Mouse (Mus musculus) right cerebral cortex, postnatal 14 days (tissue): Measurements from ENCODE around the gene Gm17267.
"Not testable (repeated sequence)": the region's sequence is repeated elsewhere in the genome, so short reads cannot be mapped to it uniquely, and the experiment has no call there.

Experiments
- DNase-seq: peaks from one replicate; pipeline ENCODE4 v3.0.0; 2022

Gm17267 gene

GRCm38 (mm10) chrX:126017257-126017656 is at the start of gene Gm17267:
Gene Gm17267, plus strand, starts transcription at chrX:126017557.
- DNase-seq: not testable (repeated sequence)
